Mouse (Mus musculus): Measurements from ENCODE around the gene Ncoa4. TPM values are rescaled to one million over a fixed set of nuclear protein-coding genes. Genes with fewer than 3 reads are reported as not detected.
"Not testable (repeated sequence)": the region's sequence is repeated elsewhere in the genome, so short reads cannot be mapped to it uniquely, and the experiment has no call there.

The Ncoa4 gene
- polyA plus RNA-seq, 1 experiment from 2014 or later, result 93.5 TPM

GRCm38 (mm10) chr14:32180861-32181260, 21.2 kb downstream of the Ncoa4 start:
- WGBS, result 92% methylated on average over 6 of the region's 6 CpGs
- peaks cover 59% of the 10 kb centered on the region for H3K36me3 ChIP-seq
- no peak overlapping the region for H3K9ac ChIP-seq

DNA sequence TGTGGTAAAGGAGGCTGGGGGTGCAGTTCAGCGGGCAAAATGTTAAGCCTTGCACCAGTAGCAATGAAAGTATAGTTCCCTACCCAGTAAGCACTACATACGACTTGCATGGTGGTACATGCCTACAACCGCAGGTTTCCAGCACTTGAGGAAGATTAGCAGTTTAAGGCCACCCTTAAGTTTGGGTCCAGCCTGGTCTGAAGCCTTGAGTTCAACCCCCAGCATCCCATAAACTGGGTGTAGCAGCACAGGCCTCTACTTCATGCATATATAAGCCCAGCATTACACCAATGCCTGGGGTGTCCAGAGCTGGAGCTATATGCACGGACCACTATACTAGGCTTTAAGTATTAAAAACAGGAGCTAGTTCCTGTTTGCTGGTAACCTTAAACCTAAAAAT, 24.2 kb downstream of the Ncoa4 start:
- Histone ChIP-seq H3K27me3 (no peaks in the 10 kb centered on the region), H3K4me2 (no peak overlapping the region), H3K4me1 (replicated peaks) (no peaks in the 10 kb centered on the region), H3K27ac (no peak overlapping the region), H3K36me3 (peaks cover 78% of the 10 kb centered on the region), H3K9ac (no peak overlapping the region), H3K9me3 (no peaks in the 10 kb centered on the region), H3K4me3 (no peak overlapping the region)
- 97% methylated on average over 4 of the region's 4 CpGs for WGBS
- no peak for ATAC-seq (ENCODE audit: low FRiP score)

More at GRCm38 (mm10) chr14:32180861-32181260, 21.2 kb downstream of the Ncoa4 start:
- no peak for ATAC-seq (ENCODE audit: low FRiP score)
- Histone ChIP-seq H3K4me3 (no peak overlapping the region), H3K27ac (no peak overlapping the region), H3K9me3 (no peaks in the 10 kb centered on the region), H3K27me3 (no peaks in the 10 kb centered on the region), H3K4me2 (no peak overlapping the region), H3K4me1 (replicated peaks) (no peaks in the 10 kb centered on the region)

DNA sequence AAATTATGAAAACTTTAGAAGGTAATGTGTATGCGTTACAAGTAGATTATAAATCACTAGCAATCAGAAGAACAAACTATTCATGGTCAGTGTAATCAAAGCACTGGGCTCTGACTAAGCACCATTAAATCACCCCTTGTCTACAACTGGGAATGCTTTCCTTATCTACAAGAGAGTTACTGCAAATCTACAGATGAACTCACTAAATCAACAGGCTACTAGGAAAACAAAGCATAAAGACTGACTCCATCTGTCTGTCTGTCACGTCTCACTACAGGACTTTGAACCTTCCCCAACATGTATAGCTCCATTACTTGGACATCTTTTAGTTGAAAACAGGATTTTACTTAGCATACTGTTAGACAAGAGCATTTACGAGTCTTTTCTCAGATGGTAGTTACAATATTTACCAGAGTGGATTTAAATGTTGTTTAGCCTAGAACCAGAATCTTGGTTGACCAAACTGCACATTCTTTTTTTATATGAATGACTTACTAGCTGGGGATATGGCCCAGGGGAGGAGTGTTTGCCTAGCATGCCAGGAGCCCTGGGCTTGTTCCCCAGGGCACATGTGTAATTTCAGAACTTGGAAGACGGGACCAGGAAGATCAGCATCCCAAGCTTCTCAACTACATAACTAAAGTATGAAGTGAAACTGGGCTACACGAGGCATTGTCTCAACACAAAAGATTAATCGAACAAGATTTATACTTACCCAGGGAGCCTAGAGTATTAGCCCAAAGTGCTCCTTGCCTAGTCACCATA, 31.1 kb downstream of the Ncoa4 start:
- H3K4me2 ChIP-seq, result no peak overlapping the region
- H3K27ac ChIP-seq, result no peak overlapping the region
- no peaks in the 10 kb centered on the region for H3K4me1 ChIP-seq (replicated peaks)
- no peak for ATAC-seq (ENCODE audit: low FRiP score)
- peaks cover 56% of the 10 kb centered on the region for H3K36me3 ChIP-seq
- no peak overlapping the region for H3K9ac ChIP-seq
- no peak overlapping the region for H3K4me3 ChIP-seq
- WGBS, result 95% methylated on average over 6 of the region's 6 CpGs
- H3K27me3 ChIP-seq, result no peaks in the 10 kb centered on the region
- H3K9me3 ChIP-seq, result no peaks in the 10 kb centered on the region

DNA sequence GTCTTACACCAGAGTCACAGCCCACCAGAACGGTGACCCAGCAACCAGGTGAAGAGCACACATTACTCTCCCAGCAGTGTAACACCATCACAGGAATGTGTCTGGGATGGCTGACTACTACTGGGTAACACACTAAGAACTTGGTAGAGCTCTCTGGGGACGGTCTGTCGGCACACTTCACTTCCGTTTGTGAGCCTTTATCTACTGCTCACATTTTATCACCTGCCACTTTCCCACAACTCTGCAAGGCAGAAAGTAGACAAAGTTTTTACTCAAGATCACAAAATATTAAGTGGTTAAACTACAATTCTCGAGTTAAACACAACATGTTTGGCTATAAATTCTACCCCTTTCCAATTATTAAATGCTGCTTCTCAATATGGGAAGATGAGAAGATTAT, 32.3 kb downstream of the Ncoa4 start:
- no peak overlapping the region for H3K4me2 ChIP-seq
- H3K36me3 ChIP-seq, result peaks cover 56% of the 10 kb centered on the region
- no peaks in the 10 kb centered on the region for H3K9me3 ChIP-seq
- H3K9ac ChIP-seq, result no peak overlapping the region
- 98% methylated on average over 5 of the region's 5 CpGs for WGBS
- H3K27ac ChIP-seq, result no peak overlapping the region
- no peaks in the 10 kb centered on the region for H3K4me1 ChIP-seq (replicated peaks)
- no peak overlapping the region for H3K4me3 ChIP-seq
- no peaks in the 10 kb centered on the region for H3K27me3 ChIP-seq
- no peak for ATAC-seq (ENCODE audit: low FRiP score)

DNA sequence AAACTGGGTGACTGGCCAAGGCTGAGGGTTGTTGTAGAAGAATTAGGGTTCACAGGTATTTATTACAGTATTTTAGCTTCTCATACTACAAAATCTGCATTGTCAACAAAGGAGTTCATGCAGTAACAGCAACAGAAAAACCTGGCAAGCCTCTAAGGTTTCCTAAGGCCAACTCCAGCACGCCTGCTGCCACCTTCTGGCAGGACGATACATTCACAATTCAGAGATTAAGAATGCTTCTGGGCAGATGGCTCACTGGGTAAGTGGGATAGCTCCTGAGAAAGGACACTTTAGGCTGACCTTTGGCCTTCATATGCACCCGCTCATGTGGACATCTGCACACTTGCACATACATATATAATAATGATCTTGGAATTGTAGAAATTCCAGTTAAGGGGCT, 32.8 kb downstream of the Ncoa4 start:
- no peak overlapping the region for H3K4me3 ChIP-seq
- no peaks in the 10 kb centered on the region for H3K4me1 ChIP-seq (replicated peaks)
- peaks cover 56% of the 10 kb centered on the region for H3K36me3 ChIP-seq
- H3K9ac ChIP-seq, result no peak overlapping the region
- no peak overlapping the region for H3K4me2 ChIP-seq
- no peaks in the 10 kb centered on the region for H3K9me3 ChIP-seq
- WGBS, result 58% methylated on average over 3 of the region's 3 CpGs
- no peak overlapping the region for H3K27ac ChIP-seq
- ATAC-seq (ENCODE audit: low FRiP score), result no peak
- H3K27me3 ChIP-seq, result no peaks in the 10 kb centered on the region

DNA sequence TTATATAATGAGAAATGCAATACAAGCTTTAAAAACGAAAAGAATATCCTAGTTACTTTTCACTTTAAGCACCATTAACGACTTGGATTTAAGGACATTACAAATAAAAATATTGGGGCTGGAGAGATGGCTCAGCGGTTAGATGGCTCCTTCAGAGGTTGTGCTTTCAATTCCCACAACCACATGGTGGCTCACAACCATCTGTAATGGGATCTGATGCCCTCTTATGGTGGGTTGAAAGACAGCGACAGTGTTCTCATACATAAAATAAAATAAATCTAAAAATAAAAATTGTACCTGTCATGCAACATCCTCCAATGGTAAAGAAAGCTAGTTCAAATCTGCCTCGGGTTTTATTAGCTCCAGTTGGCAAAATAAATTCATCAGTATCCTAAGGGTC, 33.9 kb downstream of the Ncoa4 start:
- not testable (repeated sequence) for H3K9ac ChIP-seq; H3K27ac ChIP-seq; H3K4me2 ChIP-seq; H3K27me3 ChIP-seq; H3K4me1 ChIP-seq (replicated peaks); H3K9me3 ChIP-seq; ATAC-seq (ENCODE audit: low FRiP score); H3K4me3 ChIP-seq
- H3K36me3 ChIP-seq, result peaks cover 54% of the 10 kb centered on the region
- WGBS, result 87% methylated on average over 5 of the region's 5 CpGs

DNA sequence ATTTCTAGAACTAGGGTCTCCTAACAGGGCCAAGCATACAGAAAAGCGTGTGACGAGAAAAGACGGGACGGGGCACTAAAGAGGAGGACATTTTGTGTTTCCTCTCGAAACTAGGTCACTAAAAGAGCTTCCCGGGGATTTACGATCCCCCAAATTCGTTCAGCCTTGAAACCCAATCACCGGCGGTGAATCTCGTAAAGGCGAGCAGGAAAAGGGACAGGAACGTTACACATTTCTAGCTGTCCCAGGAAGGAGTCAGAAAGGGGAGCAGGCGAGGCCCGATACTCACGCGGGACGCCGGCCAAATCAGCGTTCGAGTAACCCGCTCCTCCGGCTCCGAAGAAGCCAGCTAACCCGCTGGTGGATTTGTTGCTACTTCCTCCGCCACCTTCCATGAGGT, 41.7 kb downstream of the Ncoa4 start:
- 0% methylated on average over 26 of the region's 26 CpGs for WGBS
- peak overlapping the region; percentile 97 for H3K9ac ChIP-seq
- peak overlapping the region; percentile 69 for H3K27ac ChIP-seq
- H3K27me3 ChIP-seq, result no peaks in the 10 kb centered on the region
- H3K9me3 ChIP-seq, result no peaks in the 10 kb centered on the region
- peaks cover 31% of the 10 kb centered on the region for H3K4me1 ChIP-seq (replicated peaks)
- peaks cover 29% of the 10 kb centered on the region for H3K36me3 ChIP-seq
- peak overlapping the region; percentile 88 for H3K4me3 ChIP-seq
- H3K4me2 ChIP-seq, result peak overlapping the region; percentile 64
- ATAC-seq (ENCODE audit: low FRiP score), result 0 out of 2 replicates have a peak, but pooled peaks have one; percentile 10

DNA sequence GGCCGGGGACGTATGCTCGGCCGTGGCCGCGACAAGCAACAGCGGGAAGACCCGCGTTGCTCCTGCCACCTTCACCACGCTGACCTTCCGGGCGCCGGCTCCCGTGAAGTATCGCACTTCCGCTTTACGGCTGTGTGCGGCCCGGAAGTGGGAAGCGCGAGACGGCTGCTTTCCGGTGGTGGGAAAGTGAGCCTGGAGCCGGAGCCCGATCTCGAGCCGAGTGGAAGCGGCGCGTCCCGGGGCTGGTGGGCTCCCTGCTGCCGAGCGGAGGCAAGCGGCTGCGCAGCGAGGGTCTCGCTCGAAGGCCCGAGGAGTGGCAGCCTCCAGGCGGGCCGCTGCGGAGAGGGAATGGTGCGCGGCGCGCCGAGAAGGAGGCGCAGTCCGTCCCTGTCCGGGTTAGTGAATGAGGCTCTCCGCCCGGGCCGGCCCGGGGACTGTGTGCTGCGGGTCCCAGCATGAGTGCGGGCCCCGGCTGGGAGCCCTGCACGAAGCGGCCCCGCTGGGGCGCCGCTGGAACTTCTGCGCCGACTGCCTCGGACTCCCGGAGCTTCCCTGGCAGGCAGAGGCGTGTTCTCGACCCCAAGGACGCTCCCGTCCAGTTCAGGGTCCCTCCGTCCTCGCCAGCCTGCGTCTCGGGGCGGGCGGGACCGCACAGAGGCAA, 42.3 kb downstream of the Ncoa4 start, which contains the start of the genes Timm23 and Parg:
Gene Timm23, minus strand, starts transcription at position 108 of the 661 bp plus-strand sequence.
Gene Parg, plus strand, starts transcription at position 159 of the 661 bp plus-strand sequence.
- Histone ChIP-seq H3K36me3 (peaks cover 25% of the 10 kb centered on the region), H3K27me3 (no peaks in the 10 kb centered on the region), H3K27ac (peak within 1 kb of the TSS; percentile 79), H3K9me3 (no peaks in the 10 kb centered on the region), H3K9ac (peak within 1 kb of the TSS; percentile 97), H3K4me2 (peak within 1 kb of the TSS; percentile 92), H3K4me3 (peak within 1 kb of the TSS; percentile 88), H3K4me1 (replicated peaks) (peaks cover 31% of the 10 kb centered on the region)
- under 1% methylated on average over 77 of the region's 77 CpGs for WGBS
- ATAC-seq (ENCODE audit: low FRiP score), result peak; percentile 93

DNA sequence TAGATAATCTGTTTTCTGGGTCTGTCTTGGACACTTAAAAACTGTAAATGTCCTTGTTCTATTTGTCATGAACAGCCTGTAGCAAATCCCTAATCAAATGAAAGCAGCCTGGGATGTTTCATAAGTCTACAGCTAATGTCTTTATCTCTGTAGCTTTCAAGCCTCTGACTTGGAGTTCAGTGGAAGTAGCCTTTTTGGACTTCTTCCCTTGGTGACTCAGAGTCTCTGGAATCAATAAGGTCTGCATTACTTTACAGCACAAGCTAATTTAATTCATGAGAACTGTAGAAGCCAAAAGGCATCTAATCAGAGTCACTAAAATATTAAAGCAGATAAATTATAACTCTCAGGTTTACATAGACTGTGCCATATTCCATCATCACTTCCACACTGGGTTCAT, 66.9 kb downstream of the Ncoa4 start:
- Histone ChIP-seq H3K9me3 (no peaks in the 10 kb centered on the region), H3K27ac (no peak overlapping the region), H3K4me2 (no peak overlapping the region), H3K27me3 (no peaks in the 10 kb centered on the region), H3K36me3 (peaks cover 4% of the 10 kb centered on the region; the same call in 1 of the 2 replicates), H3K4me3 (no peak overlapping the region), H3K9ac (no peak overlapping the region), H3K4me1 (replicated peaks) (no peaks in the 10 kb centered on the region)
- no peak for ATAC-seq (ENCODE audit: low FRiP score)

DNA sequence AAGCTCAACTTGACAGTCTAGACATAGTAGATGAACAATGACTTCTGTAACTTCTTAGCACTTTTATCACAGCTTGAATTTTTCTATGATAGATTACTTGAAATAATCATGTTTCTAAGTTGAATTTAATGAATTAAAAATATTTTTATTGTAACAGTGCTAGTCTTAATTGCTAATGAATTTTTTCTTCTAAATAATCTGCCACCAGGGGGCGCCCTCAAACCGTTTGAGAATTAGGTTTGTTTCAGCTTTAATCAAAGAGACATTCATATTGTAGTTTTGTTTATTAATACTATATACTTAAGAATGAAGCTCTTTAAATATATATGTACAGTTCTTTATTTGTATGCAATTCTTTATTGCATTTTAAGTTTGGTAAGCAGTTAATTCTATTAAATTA, 69.3 kb downstream of the Ncoa4 start:
- Histone ChIP-seq H3K4me3 (no peak overlapping the region), H3K9ac (no peak overlapping the region), H3K27me3 (no peaks in the 10 kb centered on the region), H3K4me1 (replicated peaks) (no peaks in the 10 kb centered on the region), H3K27ac (no peak overlapping the region), H3K9me3 (no peaks in the 10 kb centered on the region), H3K36me3 (peaks cover 7% of the 10 kb centered on the region; the same call in 1 of the 2 replicates), H3K4me2 (no peak overlapping the region)
- no peak for ATAC-seq (ENCODE audit: low FRiP score)
- WGBS, result 3% methylated on average over 2 of the region's 2 CpGs

Measured in hindbrain, embryonic 13.5 days (tissue).